Mouse (Mus musculus) heart, postnatal 0 days (tissue): ENCODE results near the gene Dhx40.

ENCODE experiments used
- CTCF ChIP-seq: IDR thresholded peaks from 2 replicates; pipeline ENCODE4 v1.5.1; 2016; ENCODE audit warnings: antibody characterized with exemption, control low read depth, low read depth
- EP300 ChIP-seq: IDR thresholded peaks from 2 replicates; pipeline ENCODE4 v1.6.1; 2016; ENCODE audit warnings: antibody characterized with exemption, low read depth

GRCm38 (mm10) chr11:86749776-86750423 lies 57.6 kb downstream of the Dhx40 start:
- no peak for TF ChIP-seq CTCF
- no peak for TF ChIP-seq EP300
